Mouse (Mus musculus) heart, embryonic 15.5 days (tissue): ENCODE results near the gene Apex2. TPM values are rescaled to one million over a fixed set of nuclear protein-coding genes. Genes with fewer than 3 reads are reported as not detected.
A peak's percentile ranks its signal among the peaks of the same experiment; 100 is the strongest.
"Not testable (repeated sequence)": the region's sequence is repeated elsewhere in the genome, so short reads cannot be mapped to it uniquely, and the experiment has no call there.

Experiments
- ATAC-seq: fragments of 200-750 bp; cut with Nextera tagmentation; replicated peaks from 2 replicates; pipeline ENCODE4 v1.8.0; 2017; ENCODE audit warnings: low read depth, moderate TSS enrichment; ENCODE audit not compliant: insufficient number of reproducible peaks, insufficient read depth, low FRiP score
- H3K27ac ChIP-seq: fragments of 300-500 bp; sonication (generic); 2 replicates; pipeline ENCODE4 v1.5.1; 2015; ENCODE audit warnings: mild to moderate bottlenecking, inconsistent platforms
- H3K27me3 ChIP-seq: fragments of 300-500 bp; sonication (generic); 2 replicates; pipeline ENCODE4 v1.6.1; 2015; ENCODE audit warnings: inconsistent platforms
- H3K36me3 ChIP-seq: fragments of 300-500 bp; sonication (generic); 2 replicates; pipeline ENCODE4 v1.6.1; 2015; ENCODE audit warnings: mild to moderate bottlenecking, inconsistent platforms
- H3K4me1 ChIP-seq: fragments of 300-500 bp; sonication (generic); replicated peaks from 2 replicates; pipeline ENCODE4 v1.6.1; 2015; ENCODE audit warnings: inconsistent platforms
- H3K4me2 ChIP-seq: fragments of 300-500 bp; sonication (generic); 2 replicates; pipeline ENCODE4 v1.6.1; 2015; ENCODE audit warnings: inconsistent platforms, mild to moderate bottlenecking, moderate library complexity
- H3K4me3 ChIP-seq: fragments of 300-500 bp; sonication (generic); 2 replicates; pipeline ENCODE4 v1.5.1; 2015; ENCODE audit warnings: mild to moderate bottlenecking, inconsistent platforms
- H3K9ac ChIP-seq: fragments of 300-500 bp; sonication (generic); 2 replicates; pipeline ENCODE4 v1.6.1; 2015; ENCODE audit warnings: mild to moderate bottlenecking, inconsistent platforms
- H3K9me3 ChIP-seq: fragments of 300-500 bp; sonication (generic); replicated peaks from 2 replicates; pipeline ENCODE4 v1.6.1; 2016; ENCODE audit warnings: inconsistent platforms
- whole genome bisulfite sequencing: fragments of 180-500 bp; shearing (Covaris S2); methylation state at CpG from one replicate; pipeline ENCODE4 v1.1.7; 2015; ENCODE audit warnings: mixed read lengths; 5-methylcytosine and 5-hydroxymethylcytosine counted together
- microRNA-seq: library from miRNA; unstranded; fragments of <30 nt; microRNA quantifications from one replicate; pipeline ENCODE4, GENCODE M21; 2016
- polyA plus RNA-seq: library from polyadenylated mRNA; unstranded; fragments of >200 nt; fragmentation: Nextera tagmentation; extraction: Ambion mirVana; gene quantifications from 2 replicates; pipeline ENCODE4 v1.2.1, GENCODE M21; 2015

The Apex2 gene
- polyA plus RNA-seq, 1 experiment from 2014 or later, result 10.0 TPM

DNA sequence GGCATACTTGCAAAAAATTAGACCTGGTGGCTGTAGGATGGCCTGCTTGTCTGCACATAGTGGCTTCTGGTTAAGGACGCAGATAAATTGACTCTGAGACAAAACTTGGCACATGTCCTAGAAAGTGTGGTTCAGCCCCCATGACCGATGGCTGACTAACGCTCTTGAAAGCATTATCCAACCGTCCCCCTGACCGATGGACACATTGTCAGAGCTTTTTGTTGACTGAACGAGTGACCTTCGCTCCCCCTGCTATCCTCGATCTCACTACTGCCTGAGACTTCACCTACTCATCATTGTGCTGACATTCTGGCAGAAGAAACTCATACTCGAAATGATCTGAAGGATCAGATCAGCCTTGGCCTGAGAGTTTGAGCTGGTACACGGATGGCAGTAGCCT, 101.9 kb downstream of the Apex2 start:
- not testable (repeated sequence) for H3K4me1 ChIP-seq, H3K9ac ChIP-seq, H3K27ac ChIP-seq, H3K36me3 ChIP-seq, H3K4me3 ChIP-seq, H3K9me3 ChIP-seq, H3K27me3 ChIP-seq, ATAC-seq, H3K4me2 ChIP-seq
- 40% methylated on average over 4 of the region's 10 CpGs for WGBS

DNA sequence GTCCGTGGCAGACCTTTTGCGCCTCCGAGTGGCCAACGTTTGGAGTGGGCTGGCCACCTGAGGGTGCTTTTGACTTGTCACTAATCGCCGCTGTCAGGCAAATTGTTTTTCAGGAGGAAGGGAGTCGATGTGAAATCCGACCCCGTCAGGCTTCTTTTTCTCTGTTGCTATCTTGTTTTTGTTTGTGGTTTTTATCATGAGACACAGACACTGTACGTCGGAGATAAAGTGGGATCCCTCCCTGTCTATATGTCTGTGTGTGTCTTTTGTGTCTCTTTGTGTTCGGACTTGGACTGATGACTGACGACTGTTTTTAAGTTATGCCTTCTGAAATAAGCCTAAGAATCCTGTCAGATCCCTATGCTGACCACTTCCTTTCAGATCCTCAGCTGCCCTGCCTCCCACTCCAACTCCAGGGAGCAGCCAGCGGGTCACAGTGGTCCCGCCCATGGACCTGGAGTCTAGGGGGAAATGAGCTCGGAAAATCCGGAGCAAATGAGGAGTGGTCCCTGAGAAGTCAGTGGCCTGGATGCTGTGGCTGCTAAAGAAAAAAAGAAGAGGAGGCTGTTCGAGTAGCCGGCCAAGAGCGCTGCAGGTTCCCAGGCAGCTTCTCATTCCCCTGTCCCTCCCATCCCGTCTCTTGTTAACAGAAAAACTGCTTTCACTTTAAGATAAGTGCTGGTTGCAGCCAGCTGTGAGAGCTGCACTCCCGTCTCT, 103.2 kb downstream of the Apex2 start:
- H3K27me3 ChIP-seq, H3K9me3 ChIP-seq, H3K9ac ChIP-seq, ATAC-seq, H3K27ac ChIP-seq, H3K36me3 ChIP-seq, H3K4me1 ChIP-seq: not testable (repeated sequence)
- WGBS, result 34% methylated on average over 14 of the region's 22 CpGs
- Histone ChIP-seq H3K4me2 (peak overlapping the region; percentile 37), H3K4me3 (peak overlapping the region; percentile 15; the same call in 1 of the 2 replicates)

DNA sequence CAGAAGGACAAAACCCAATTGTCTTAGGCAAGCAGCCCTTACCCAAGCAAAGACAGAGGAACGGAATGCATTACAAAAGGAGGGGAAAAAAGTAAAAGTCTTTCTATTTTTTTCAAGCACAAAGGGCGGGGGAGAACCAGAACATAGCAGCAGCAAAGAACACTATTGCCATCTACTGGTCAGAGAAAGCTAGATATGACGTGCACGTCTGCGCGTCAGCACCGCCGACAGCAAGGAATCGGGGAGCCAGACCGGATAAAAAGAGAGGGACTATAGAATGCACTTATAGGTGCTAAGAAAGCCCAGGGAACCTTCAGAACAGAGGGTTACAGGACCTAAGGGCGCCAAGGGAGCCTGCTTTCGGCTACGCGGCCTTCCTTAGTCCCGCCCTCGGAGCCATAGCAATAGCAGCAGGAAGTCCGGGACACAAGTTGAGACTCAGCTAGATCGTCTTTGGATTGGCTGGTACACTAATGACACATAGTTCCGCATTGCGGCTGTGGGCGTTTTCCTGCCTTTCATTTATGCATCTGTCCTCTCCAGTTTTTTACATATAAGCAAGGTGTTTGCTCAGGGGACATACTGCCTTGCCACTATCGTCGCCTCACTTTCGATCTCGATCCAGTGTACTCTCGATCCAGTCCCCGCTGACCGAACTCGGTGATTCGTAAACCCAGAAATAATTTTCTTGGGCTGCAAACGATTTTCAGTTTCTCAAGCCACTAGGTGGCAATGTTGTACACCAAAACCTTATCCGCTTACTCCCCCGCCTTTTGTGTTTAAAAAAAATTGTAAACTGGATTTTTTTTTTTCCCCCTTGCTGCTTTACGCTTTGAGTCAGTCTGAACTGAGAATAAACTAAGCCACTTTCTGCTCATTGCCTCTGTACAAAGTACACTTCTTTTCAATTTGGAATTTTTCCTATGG, 111.6 kb downstream of the Apex2 start:
- WGBS, result 0% methylated on average over 34 of the region's 34 CpGs

DNA sequence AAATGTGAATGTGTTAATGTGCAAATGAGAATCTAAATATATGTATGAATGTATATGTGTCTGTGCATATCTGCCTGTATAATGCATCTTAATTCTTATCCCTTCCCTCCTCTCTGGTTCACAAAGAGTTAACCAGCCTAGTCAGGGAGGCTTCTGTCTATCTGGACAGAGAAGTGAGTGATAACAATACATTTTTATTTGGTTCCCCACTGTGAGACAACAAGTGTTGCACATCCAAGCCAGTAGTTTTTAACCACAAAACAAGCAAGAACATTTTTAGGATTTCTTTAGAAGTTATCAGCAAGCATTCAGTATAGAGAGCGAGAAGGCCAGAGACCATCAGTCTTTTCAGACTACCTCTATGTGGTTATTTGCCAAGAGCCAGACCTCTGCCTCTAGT, 118.3 kb downstream of the Apex2 start:
- Histone ChIP-seq H3K4me2 (no peak overlapping the region), H3K27ac (no peak overlapping the region), H3K27me3 (no peaks in the 10 kb centered on the region), H3K36me3 (no peaks in the 10 kb centered on the region), H3K9ac (no peak overlapping the region), H3K4me3 (no peak overlapping the region), H3K4me1 (no peaks in the 10 kb centered on the region), H3K9me3 (no peaks in the 10 kb centered on the region)
- 57% methylated on average over 1 of the region's 1 CpGs for WGBS
- ATAC-seq, result no peak

More for the DNA sequence above, 111.6 kb downstream of the Apex2 start:
- Histone ChIP-seq H3K9ac (peak overlapping the region; percentile 60), H3K9me3 (no peaks in the 10 kb centered on the region), H3K4me2 (peak overlapping the region; percentile 45), H3K27ac (peak overlapping the region; percentile 87), H3K36me3 (no peaks in the 10 kb centered on the region), H3K27me3 (no peaks in the 10 kb centered on the region), H3K4me1 (no peaks in the 10 kb centered on the region), H3K4me3 (peak overlapping the region; percentile 64)
- ATAC-seq, result peak; percentile 97

Small RNAs within 50 kb of the gene (microRNA-seq; reads per million reads assigned to microRNA genes)
- gene Mir3620, result not detected

Other genes starting within 250 kb of the Apex2 start
- gene Tmem29, start 130.7 kb downstream of the Apex2 start, polyA plus RNA-seq, result 15.3 and 16.1 TPM in 2 replicates
- gene Alas2, start 42.5 kb downstream of the Apex2 start, polyA plus RNA-seq, result 373 and 423 TPM in 2 replicates
- gene Pfkfb1, start 1.6 kb downstream of the Apex2 start, polyA plus RNA-seq, result 4.7 and 5.6 TPM in 2 replicates
- 13.3 and 17.9 TPM in 2 replicates for gene Tro, start 67.7 kb upstream of the Apex2 start, polyA plus RNA-seq
- gene Maged2, start 224.5 kb upstream of the Apex2 start, polyA plus RNA-seq, result 468 and 563 TPM in 2 replicates